Mouse (Mus musculus) midbrain, embryonic 13.5 days (tissue): ENCODE data around the gene Olfr586. TPM values are rescaled to one million over a fixed set of nuclear protein-coding genes. Genes with fewer than 3 reads are reported as not detected.

Source experiments
- ATAC-seq: fragments of 200-750 bp; cut with Nextera tagmentation; 2 replicates; pipeline ENCODE4 v1.8.0; 2017; ENCODE audit warnings: mild to moderate bottlenecking, moderate TSS enrichment, moderate library complexity
- H3K27ac ChIP-seq: fragments of 300-500 bp; sonication (generic); 2 replicates; pipeline ENCODE4 v1.5.1; 2015; ENCODE audit warnings: inconsistent platforms, mild to moderate bottlenecking, moderate library complexity
- H3K27me3 ChIP-seq: fragments of 300-500 bp; sonication (generic); 2 replicates; pipeline ENCODE4 v1.6.1; 2015; ENCODE audit warnings: mild to moderate bottlenecking, inconsistent platforms
- H3K36me3 ChIP-seq: fragments of 300-500 bp; sonication (generic); 2 replicates; pipeline ENCODE4 v1.6.1; 2015; ENCODE audit warnings: mild to moderate bottlenecking, inconsistent platforms
- H3K4me1 ChIP-seq: fragments of 300-500 bp; sonication (generic); replicated peaks from 2 replicates; pipeline ENCODE4 v1.6.1; 2015; ENCODE audit warnings: inconsistent platforms
- H3K4me2 ChIP-seq: fragments of 300-500 bp; sonication (generic); replicated peaks from 2 replicates; pipeline ENCODE4 v1.6.1; 2015; ENCODE audit warnings: moderate library complexity, mild to moderate bottlenecking, inconsistent platforms
- H3K4me3 ChIP-seq: fragments of 300-500 bp; sonication (generic); replicated peaks from 2 replicates; pipeline ENCODE4 v1.5.1; 2015; ENCODE audit warnings: mild to moderate bottlenecking, inconsistent platforms
- H3K9ac ChIP-seq: fragments of 300-500 bp; sonication (generic); replicated peaks from 2 replicates; pipeline ENCODE4 v1.6.1; 2015; ENCODE audit warnings: mild to moderate bottlenecking, inconsistent platforms
- H3K9me3 ChIP-seq: fragments of 300-500 bp; sonication (generic); 2 replicates; pipeline ENCODE4 v1.6.1; 2016; ENCODE audit warnings: mild to moderate bottlenecking, inconsistent platforms
- WGBS: fragments of 180-500 bp; shearing (Covaris S2); methylation state at CpG from one replicate; pipeline ENCODE4 v1.1.7; 2015; 5-methylcytosine and 5-hydroxymethylcytosine counted together
- polyA plus RNA-seq: library from polyadenylated mRNA; unstranded; fragments of >200 nt; fragmentation: Nextera tagmentation; extraction: Ambion mirVana; gene quantifications from 2 replicates; pipeline ENCODE4 v1.2.1, GENCODE M21; 2015

Olfr586 gene
- polyA plus RNA-seq = not detected in 2 replicates

DNA sequence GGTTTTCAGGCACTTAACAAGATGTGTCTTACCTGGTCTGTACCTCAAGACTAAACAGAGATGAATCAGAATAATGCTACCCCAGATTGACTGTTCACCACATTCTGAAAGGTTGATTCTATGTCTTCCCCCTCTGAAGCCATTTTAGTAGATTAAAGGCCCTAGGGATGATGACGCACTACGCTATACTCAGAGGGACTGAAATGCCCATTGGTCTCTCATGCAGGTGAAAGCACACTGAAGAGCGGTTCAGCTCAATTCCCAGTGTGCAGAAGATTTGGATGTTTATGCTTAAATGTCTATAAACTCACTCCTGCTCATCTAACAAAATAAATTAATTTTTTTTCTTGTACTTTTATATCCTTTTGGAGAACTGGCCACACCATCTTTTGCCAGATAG is at the start of gene Olfr586:
Gene Olfr586, minus strand, starts transcription at position 101 of the 400 bp plus-strand sequence.
- Histone ChIP-seq H3K4me2 (no peak within 1 kb of the TSS), H3K9ac (no peak within 1 kb of the TSS), H3K36me3 (no peaks in the 10 kb centered on the region), H3K9me3 (no peaks in the 10 kb centered on the region), H3K27me3 (no peaks in the 10 kb centered on the region), H3K4me1 (no peaks in the 10 kb centered on the region), H3K4me3 (no peak within 1 kb of the TSS), H3K27ac (no peak within 1 kb of the TSS)
- no peak for ATAC-seq
- 94% methylated on average over 3 of the region's 3 CpGs for WGBS

DNA sequence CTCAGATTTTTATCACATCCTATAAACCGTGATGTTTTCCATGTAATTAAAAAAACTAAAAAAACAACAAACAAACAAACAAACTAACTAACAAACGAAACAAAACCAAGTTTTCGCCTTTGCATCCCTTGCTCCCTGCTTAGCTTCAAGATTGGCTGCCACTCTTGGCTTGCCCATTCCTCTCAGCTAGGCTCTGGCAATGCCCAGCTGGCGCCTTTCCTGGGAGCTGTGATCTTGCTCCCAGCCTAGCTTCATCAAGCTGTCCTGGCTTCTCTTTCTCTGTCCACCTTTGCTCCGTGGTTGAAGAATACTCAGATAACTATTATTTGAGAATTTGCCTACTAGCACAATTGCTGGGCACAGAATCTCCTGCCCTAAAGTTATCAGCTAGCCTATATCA is 44.3 kb upstream of the Olfr586 start:
- no peak overlapping the region for H3K27ac ChIP-seq
- no peaks in the 10 kb centered on the region for H3K36me3 ChIP-seq
- ATAC-seq = no peak
- no peak overlapping the region for H3K4me2 ChIP-seq
- WGBS = 83% methylated on average over 5 of the region's 5 CpGs
- no peaks in the 10 kb centered on the region for H3K9me3 ChIP-seq
- H3K27me3 ChIP-seq = no peaks in the 10 kb centered on the region
- H3K4me1 ChIP-seq = no peaks in the 10 kb centered on the region
- H3K9ac ChIP-seq = no peak overlapping the region
- H3K4me3 ChIP-seq = no peak overlapping the region

DNA sequence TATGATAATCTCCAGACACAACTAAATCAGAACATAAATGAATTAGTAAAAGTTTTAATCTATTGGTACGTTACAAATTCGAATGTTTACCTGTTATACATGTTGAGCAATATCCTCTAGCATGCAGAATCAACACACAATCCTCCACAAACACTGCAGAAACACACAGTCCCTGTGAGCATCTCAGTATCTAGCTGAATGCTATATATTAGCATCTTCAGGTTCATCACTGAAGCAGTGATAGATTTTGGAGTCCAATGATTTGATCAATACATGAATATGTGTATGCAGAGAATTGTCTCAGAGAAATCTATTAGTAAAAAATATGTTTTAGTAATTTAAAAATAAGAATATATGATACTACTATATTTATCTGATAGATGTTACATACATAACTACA is 30.8 kb upstream of the Olfr586 start, which contains the start of gene Olfr589:
Gene Olfr589, minus strand, starts transcription at position 101 of the 400 bp plus-strand sequence.
- Histone ChIP-seq H3K36me3 (no peaks in the 10 kb centered on the region), H3K27ac (no peak within 1 kb of the TSS), H3K4me3 (no peak within 1 kb of the TSS), H3K9ac (no peak within 1 kb of the TSS), H3K4me2 (no peak within 1 kb of the TSS), H3K4me1 (no peaks in the 10 kb centered on the region), H3K9me3 (no peaks in the 10 kb centered on the region), H3K27me3 (no peaks in the 10 kb centered on the region)
- 66% methylated on average over 2 of the region's 2 CpGs for WGBS
- ATAC-seq = no peak

DNA sequence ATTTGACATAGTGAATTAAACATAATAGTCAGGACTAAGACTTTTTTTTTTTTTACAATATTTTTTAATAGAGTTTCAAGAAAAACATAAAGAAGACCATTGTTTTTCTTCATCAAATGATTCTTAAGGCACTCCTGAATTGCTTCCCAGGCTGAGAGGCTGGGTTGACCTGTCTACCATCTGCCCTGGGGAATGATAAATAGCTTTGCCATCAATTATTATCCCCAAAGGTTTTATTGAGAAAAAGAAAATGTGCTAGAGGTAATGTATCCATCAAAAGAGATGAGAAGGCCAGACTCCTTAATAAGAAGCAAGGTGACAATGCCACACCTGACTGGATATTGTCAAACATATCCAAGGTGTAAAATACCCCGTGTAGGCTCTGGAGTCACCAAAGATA is 15.1 kb upstream of the Olfr586 start, which contains the start of gene Olfr588-ps1:
Gene Olfr588-ps1, plus strand, starts transcription at position 301 of the 400 bp plus-strand sequence.
- Histone ChIP-seq H3K4me3 (no peak within 1 kb of the TSS), H3K4me1 (no peaks in the 10 kb centered on the region), H3K36me3 (no peaks in the 10 kb centered on the region), H3K27me3 (no peaks in the 10 kb centered on the region), H3K9ac (no peak within 1 kb of the TSS), H3K4me2 (no peak within 1 kb of the TSS), H3K9me3 (no peaks in the 10 kb centered on the region), H3K27ac (no peak within 1 kb of the TSS)
- no peak for ATAC-seq
- WGBS = 80% methylated on average over 1 of the region's 1 CpGs

DNA sequence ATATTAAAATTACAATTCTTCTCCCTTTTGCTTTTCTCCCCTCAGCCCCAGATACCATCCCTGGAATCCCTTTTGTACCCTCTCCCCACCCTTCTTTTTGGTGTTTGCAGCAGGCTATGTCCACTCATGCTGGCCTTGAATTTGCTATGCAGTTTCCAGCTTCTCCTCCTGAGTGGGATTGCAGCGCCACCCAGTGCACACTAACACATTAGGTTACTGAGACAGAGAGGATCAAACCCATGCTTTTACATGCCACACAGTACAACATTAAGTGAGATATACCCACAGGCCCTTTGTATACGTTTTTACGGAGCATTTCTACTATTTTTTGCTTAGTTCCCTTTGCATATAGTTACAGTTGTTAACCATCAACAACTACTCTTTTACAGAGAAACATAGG is 6.0 kb downstream of the Olfr586 start:
- H3K4me2 ChIP-seq = no peak overlapping the region
- H3K9ac ChIP-seq = no peak overlapping the region
- H3K4me3 ChIP-seq = no peak overlapping the region
- no peaks in the 10 kb centered on the region for H3K9me3 ChIP-seq
- no peak for ATAC-seq
- no peaks in the 10 kb centered on the region for H3K4me1 ChIP-seq
- no peak overlapping the region for H3K27ac ChIP-seq
- no peaks in the 10 kb centered on the region for H3K27me3 ChIP-seq
- no peaks in the 10 kb centered on the region for H3K36me3 ChIP-seq
- WGBS = 41% methylated on average over 3 of the region's 3 CpGs

DNA sequence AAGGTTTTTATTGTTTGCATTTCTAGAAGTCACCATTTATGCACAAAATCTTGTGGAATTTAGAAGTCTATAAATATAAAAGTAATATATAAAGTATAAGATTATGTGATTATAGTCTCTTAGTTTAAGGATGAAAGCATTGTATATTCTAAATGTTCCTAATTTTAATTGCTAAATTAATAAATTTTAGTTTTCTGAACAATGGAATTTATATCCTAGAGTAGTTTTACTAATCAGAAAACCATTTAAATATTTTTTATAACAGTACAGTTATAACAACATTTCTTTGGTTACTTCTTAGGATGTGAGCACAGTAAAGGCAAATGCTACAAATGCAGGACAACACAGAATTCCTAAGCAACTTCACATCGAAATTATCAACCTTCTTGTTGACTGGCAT is 28.0 kb downstream of the Olfr586 start, which contains the start of gene Olfr585:
Gene Olfr585, plus strand, starts transcription at position 301 of the 400 bp plus-strand sequence.
- Histone ChIP-seq H3K4me1 (no peaks in the 10 kb centered on the region), H3K27me3 (no peaks in the 10 kb centered on the region), H3K36me3 (no peaks in the 10 kb centered on the region), H3K4me2 (no peak within 1 kb of the TSS), H3K9ac (no peak within 1 kb of the TSS), H3K4me3 (no peak within 1 kb of the TSS), H3K27ac (no peak within 1 kb of the TSS), H3K9me3 (no peaks in the 10 kb centered on the region)
- no peak for ATAC-seq
- 89% methylated on average over 1 of the region's 1 CpGs for WGBS

DNA sequence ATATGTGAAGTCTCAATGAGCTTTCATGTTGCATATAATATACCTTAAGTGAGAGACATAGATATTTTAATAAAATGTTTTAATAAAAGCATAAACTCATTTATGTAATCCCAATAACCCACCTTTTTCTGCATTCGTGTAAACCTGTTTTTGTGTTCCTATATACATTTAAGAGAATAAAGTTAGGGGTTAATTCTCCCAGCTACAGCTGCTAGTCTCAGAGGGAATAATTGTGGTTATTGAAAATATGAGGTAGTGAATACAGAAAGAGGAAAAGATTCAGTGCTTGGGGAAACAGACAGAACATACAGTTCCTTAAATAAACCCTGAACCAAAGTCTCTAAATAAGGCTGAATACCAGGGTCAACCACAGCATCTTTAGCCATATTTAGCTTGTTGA is 43.9 kb downstream of the Olfr586 start, which contains the start of gene Olfr584:
Gene Olfr584, plus strand, starts transcription at position 301 of the 400 bp plus-strand sequence.
- no peaks in the 10 kb centered on the region for H3K9me3 ChIP-seq
- H3K27ac ChIP-seq = no peak within 1 kb of the TSS
- no peak within 1 kb of the TSS for H3K4me2 ChIP-seq
- 91% methylated on average over 1 of the region's 1 CpGs for WGBS
- no peaks in the 10 kb centered on the region for H3K27me3 ChIP-seq
- no peak within 1 kb of the TSS for H3K4me3 ChIP-seq
- ATAC-seq = no peak
- H3K36me3 ChIP-seq = no peaks in the 10 kb centered on the region
- no peaks in the 10 kb centered on the region for H3K4me1 ChIP-seq
- no peak within 1 kb of the TSS for H3K9ac ChIP-seq

Other genes with a start within 250 kb of the Olfr586 start
- not detected in 2 replicates for gene Olfr568, start 248.5 kb downstream of the Olfr586 start, polyA plus RNA-seq
- not detected in 2 replicates for gene Olfr569, start 234.8 kb downstream of the Olfr586 start, polyA plus RNA-seq
- not detected in 2 replicates for gene Olfr570, start 231.1 kb downstream of the Olfr586 start, polyA plus RNA-seq
- not detected in 2 replicates for gene Olfr571, start 208.1 kb downstream of the Olfr586 start, polyA plus RNA-seq
- not detected in 2 replicates for gene Olfr572, start 201.2 kb downstream of the Olfr586 start, polyA plus RNA-seq
- gene Olfr573-ps1, start 183.1 kb downstream of the Olfr586 start, polyA plus RNA-seq = not detected in 2 replicates
- not detected in 2 replicates for gene Olfr574, start 177.2 kb downstream of the Olfr586 start, polyA plus RNA-seq
- gene Olfr575, start 166.9 kb downstream of the Olfr586 start, polyA plus RNA-seq = not detected in 2 replicates
- not detected in 2 replicates for gene Olfr576, start 163.0 kb downstream of the Olfr586 start, polyA plus RNA-seq
- gene Olfr577, start 149.7 kb downstream of the Olfr586 start, polyA plus RNA-seq = not detected in 2 replicates
- not detected in 2 replicates for gene Olfr578, start 136.3 kb downstream of the Olfr586 start, polyA plus RNA-seq
- not detected in 2 replicates for gene Olfr582, start 87.6 kb downstream of the Olfr586 start, polyA plus RNA-seq
- not detected in 2 replicates for gene Olfr583, start 74.3 kb downstream of the Olfr586 start, polyA plus RNA-seq
- gene Olfr584, start 43.8 kb downstream of the Olfr586 start, polyA plus RNA-seq = not detected in 2 replicates
- not detected in 2 replicates for gene Olfr585, start 27.9 kb downstream of the Olfr586 start, polyA plus RNA-seq
- gene Olfr588-ps1, start 15.2 kb upstream of the Olfr586 start, polyA plus RNA-seq = not detected in 2 replicates
- gene Olfr589, start 30.7 kb upstream of the Olfr586 start, polyA plus RNA-seq = not detected in 2 replicates
- gene Olfr591, start 52.7 kb upstream of the Olfr586 start, polyA plus RNA-seq = not detected in 2 replicates
- not detected in 2 replicates for gene Olfr592, start 59.2 kb upstream of the Olfr586 start, polyA plus RNA-seq
- gene Olfr593, start 86.2 kb upstream of the Olfr586 start, polyA plus RNA-seq = not detected in 2 replicates
- gene Olfr594, start 91.4 kb upstream of the Olfr586 start, polyA plus RNA-seq = not detected in 2 replicates
- gene Usp17ld, start 126.9 kb upstream of the Olfr586 start, polyA plus RNA-seq = not detected in 2 replicates
- gene Olfr596, start 180.0 kb upstream of the Olfr586 start, polyA plus RNA-seq = not detected in 2 replicates
- not detected in 2 replicates for gene Olfr597, start 190.7 kb upstream of the Olfr586 start, polyA plus RNA-seq
- gene Olfr598, start 197.9 kb upstream of the Olfr586 start, polyA plus RNA-seq = not detected in 2 replicates
- gene Olfr599, start 210.3 kb upstream of the Olfr586 start, polyA plus RNA-seq = not detected in 2 replicates
- gene Olfr600, start 224.0 kb upstream of the Olfr586 start, polyA plus RNA-seq = not detected in 2 replicates
- not detected in 2 replicates for gene Olfr601, start 237.0 kb upstream of the Olfr586 start, polyA plus RNA-seq